Mouse (Mus musculus): ENCODE measurements at regions not wholly inside any gene's neighbourhood (a gene's known extent, or its start where the extent isn't known, plus 50 kb on each side); places are given as distances from the start of the nearest gene placed in this dataset.

DNA sequence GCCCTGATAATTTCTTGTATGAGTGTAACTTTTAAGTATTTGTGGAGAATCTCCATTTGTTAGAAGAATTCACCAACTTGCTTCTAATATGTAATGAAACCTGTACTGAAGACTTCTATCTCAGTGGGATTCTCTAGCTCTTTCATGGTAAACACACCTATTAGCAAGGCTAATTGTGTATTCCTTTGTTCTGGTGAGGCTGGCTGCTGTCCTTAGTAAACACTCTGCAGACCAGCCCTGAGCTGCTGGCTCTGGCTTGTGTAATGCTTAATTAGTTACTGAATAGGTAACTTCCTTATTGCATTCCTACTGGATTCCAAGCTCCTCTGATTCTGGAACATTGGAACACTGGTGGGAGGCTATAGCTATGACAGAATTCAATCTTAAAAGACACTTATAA, 1342.2 kb downstream of the Trim52 start:
- DNase-seq (ENCODE audit: low read depth, low spot score) = peak; percentile 90
